Mouse (Mus musculus) stomach, embryonic 14.5 days (tissue): ENCODE results near the gene Fmo2. TPM values are rescaled to one million over a fixed set of nuclear protein-coding genes. Genes with fewer than 3 reads are reported as not detected.

Experiments
- ATAC-seq: fragments of 200-750 bp; cut with Nextera tagmentation; 2 replicates; pipeline ENCODE4 v1.8.0; 2017; ENCODE audit warnings: low read depth, moderate TSS enrichment; ENCODE audit not compliant: insufficient number of reproducible peaks, insufficient read depth, low FRiP score
- H3K27ac ChIP-seq: fragments of 300-500 bp; sonication (generic); 2 replicates; pipeline ENCODE4 v1.5.1; 2014; ENCODE audit warnings: mild to moderate bottlenecking, low read length, moderate library complexity, mixed read lengths
- H3K27me3 ChIP-seq: fragments of 300-500 bp; sonication (generic); 2 replicates; pipeline ENCODE4 v1.6.1; 2014; ENCODE audit warnings: low read length, control low read depth, mixed read lengths; ENCODE audit not compliant: control insufficient read depth, insufficient read depth
- H3K36me3 ChIP-seq: fragments of 300-500 bp; sonication (generic); 2 replicates; pipeline ENCODE4 v1.6.1; 2014; ENCODE audit warnings: mild to moderate bottlenecking, control low read depth, low read length, moderate library complexity, mixed read lengths; ENCODE audit not compliant: control insufficient read depth, insufficient read depth
- H3K4me1 ChIP-seq: fragments of 300-500 bp; sonication (generic); 2 replicates; pipeline ENCODE4 v1.6.1; 2014; ENCODE audit warnings: low read length, control low read depth, mixed read lengths; ENCODE audit not compliant: control insufficient read depth, insufficient read depth
- H3K4me2 ChIP-seq: fragments of 300-500 bp; sonication (generic); replicated peaks from 2 replicates; pipeline ENCODE4 v1.6.1; 2014; ENCODE audit warnings: low read depth, low read length, control low read depth
- H3K4me3 ChIP-seq: fragments of 300-500 bp; sonication (generic); 2 replicates; pipeline ENCODE4 v1.5.1; 2014; ENCODE audit warnings: low read depth, low read length, control low read depth
- H3K9ac ChIP-seq: fragments of 300-500 bp; sonication (generic); replicated peaks from 2 replicates; pipeline ENCODE4 v1.6.1; 2014; ENCODE audit warnings: low read depth, mild to moderate bottlenecking, control low read depth, low read length, moderate library complexity, mixed read lengths
- H3K9me3 ChIP-seq: fragments of 300-500 bp; sonication (generic); 2 replicates; pipeline ENCODE4 v1.6.1; 2016; ENCODE audit warnings: low read depth, low read length, control low read depth; ENCODE audit not compliant: control insufficient read depth
- WGBS: fragments of 180-500 bp; shearing (Covaris S2); extraction: QIAGEN DNeasy Blood & Tissue Kit; methylation state at CpG from one replicate; pipeline ENCODE4 v1.1.7; 2014; 5-methylcytosine and 5-hydroxymethylcytosine counted together
- polyA plus RNA-seq: library from polyadenylated mRNA; unstranded; fragments of >200 nt; fragmentation: Nextera tagmentation; extraction: Ambion mirVana; gene quantifications from 2 replicates; pipeline ENCODE4 v1.2.1, GENCODE M21; 2014

The Fmo2 gene
- polyA plus RNA-seq, 1 experiment from 2014 or later = 1.4 TPM

DNA sequence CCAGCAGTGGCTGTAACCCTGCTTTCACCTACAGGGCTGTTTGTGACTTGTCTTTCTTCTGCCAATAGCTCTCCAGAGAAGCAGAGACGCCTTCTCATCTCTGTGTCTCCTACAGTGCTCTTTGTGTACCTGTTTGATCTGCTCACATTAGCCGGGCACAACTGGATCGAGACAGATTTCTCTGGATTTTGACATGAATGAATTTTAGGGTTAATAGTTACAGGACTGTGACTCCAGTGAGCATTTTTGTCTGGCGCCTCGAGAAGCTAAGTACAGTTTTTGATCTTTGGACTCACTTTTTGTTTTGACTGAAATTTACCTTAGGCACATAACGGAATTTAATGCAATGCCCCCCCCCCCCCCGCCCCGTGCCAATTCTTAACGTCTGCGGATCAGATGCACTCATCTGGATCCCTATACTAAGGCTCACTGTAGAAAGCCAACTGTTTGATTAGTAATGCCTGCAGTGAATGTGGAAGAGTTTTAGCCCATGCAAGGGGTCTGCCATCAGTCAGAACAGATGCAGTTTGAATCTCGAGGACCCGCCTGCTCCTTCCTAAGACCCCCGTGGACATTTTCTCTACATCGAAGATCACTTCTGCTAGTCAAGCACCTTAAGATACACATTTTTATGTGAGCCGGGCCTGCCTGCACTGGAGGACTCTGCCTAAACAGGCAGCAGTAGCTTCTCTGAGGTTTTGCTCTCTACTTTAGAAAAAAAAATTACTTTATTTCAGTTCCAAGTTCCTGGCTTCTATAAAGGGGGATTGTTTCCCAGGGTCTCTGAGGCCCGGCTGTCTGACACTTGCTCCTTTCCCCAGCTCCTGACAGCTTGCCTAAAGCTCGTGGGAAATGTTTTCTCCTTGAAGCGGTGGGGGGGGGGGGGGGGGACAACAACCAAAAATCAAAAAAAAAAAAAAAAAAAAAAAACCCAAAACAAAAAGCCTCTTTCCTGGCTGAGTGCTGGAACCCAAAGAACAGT is 40.5 kb downstream of the Fmo2 start:
- Histone ChIP-seq H3K9ac (no peak overlapping the region), H3K9me3 (no peaks in the 10 kb centered on the region), H3K4me2 (no peak overlapping the region), H3K27me3 (no peaks in the 10 kb centered on the region), H3K36me3 (no peaks in the 10 kb centered on the region), H3K27ac (peak overlapping the region; percentile 71; the same call in 1 of the 2 replicates), H3K4me3 (no peak overlapping the region), H3K4me1 (0 out of 2 replicates have a peak, but pooled peaks cover 8% of the 10 kb centered on the region)
- no peak for ATAC-seq
- WGBS = 62% methylated on average over 18 of the region's 18 CpGs

DNA sequence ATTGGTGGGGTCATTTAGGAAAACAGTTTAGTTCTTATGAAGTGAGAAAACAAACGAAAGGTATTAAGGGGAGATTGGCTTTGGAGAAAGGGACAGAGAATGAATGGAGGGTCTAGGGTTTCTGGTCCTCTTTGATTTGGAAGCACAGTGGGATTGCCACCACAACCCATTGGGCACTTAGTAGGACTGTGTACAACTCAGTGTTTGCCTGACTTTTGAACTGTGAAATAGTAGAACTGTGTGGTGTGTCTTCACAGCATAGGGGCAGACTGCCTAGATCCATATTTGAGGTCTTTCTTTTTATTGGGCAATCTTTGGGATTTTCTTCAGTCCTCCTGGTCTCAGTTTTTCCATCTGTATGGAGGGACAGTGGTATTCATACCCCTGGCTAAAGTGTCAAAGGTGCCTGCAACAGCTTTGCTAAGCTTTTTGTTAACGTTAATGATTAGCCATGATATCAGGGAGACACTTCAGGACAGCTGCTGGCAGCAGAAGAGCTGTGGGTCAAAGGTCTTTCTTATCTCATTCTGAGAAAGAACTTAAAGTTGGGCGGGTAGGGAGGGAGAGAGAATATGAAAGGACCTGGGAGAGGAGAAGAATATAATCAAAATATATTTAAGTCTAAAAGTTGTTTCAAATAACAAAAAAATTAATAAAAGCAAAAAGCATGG is 44.6 kb downstream of the Fmo2 start:
- Histone ChIP-seq H3K9me3 (no peaks in the 10 kb centered on the region), H3K4me3 (no peak overlapping the region), H3K27me3 (no peaks in the 10 kb centered on the region), H3K27ac (no peak overlapping the region), H3K4me1 (0 out of 2 replicates have a peak, but pooled peaks cover 4% of the 10 kb centered on the region), H3K9ac (no peak overlapping the region), H3K4me2 (no peak overlapping the region), H3K36me3 (no peaks in the 10 kb centered on the region)
- WGBS = 45% methylated on average over 3 of the region's 3 CpGs
- ATAC-seq = no peak

DNA sequence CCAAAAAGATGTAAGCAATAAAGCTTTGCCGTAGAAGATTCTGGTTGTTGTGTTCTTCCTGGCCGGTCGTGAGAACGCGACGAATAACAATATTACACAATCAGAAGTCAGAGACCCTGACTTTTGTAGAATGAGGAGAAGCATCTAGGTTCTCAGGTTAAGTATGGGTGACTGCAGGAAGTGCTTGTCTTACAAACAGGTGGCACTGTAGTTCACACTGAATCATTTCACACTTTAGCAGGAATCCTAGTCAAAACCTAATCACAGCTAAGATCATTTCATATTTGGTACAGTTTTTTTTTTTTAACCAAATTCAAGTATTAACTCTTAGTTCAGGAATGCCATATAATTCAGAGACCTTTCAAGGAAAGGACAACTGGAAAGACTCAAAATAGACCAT is 51.0 kb downstream of the Fmo2 start:
- Histone ChIP-seq H3K27me3 (no peaks in the 10 kb centered on the region), H3K36me3 (no peaks in the 10 kb centered on the region), H3K4me2 (no peak overlapping the region), H3K9me3 (no peaks in the 10 kb centered on the region), H3K4me3 (no peak overlapping the region), H3K4me1 (no peaks in the 10 kb centered on the region), H3K9ac (no peak overlapping the region), H3K27ac (no peak overlapping the region)
- ATAC-seq = no peak
- 95% methylated on average over 6 of the region's 6 CpGs for WGBS

DNA sequence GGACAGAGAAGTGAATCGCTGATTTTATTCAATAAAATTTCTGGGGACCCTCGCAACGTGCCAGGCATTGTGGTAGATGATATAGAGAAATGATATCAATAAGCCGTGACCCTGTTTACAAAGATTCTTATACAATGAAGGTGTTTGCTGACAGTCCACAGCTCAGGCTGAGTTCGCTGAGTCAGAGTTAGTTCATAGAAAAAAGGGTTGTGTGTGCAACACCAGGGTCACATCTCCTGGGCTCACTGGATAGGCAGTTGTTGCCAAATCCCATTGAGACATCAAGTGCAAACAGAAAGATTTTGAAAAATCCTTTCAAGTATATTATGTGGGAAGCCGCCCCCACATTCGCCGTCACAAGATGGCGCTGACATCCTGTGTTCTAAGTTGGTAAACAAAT is 58.3 kb downstream of the Fmo2 start:
- Histone ChIP-seq H3K27ac (no peak overlapping the region), H3K36me3 (no peaks in the 10 kb centered on the region), H3K9me3 (no peaks in the 10 kb centered on the region), H3K4me3 (no peak overlapping the region), H3K27me3 (no peaks in the 10 kb centered on the region), H3K4me1 (no peaks in the 10 kb centered on the region), H3K9ac (no peak overlapping the region), H3K4me2 (no peak overlapping the region)
- no peak for ATAC-seq
- WGBS = 92% methylated on average over 9 of the region's 9 CpGs

DNA sequence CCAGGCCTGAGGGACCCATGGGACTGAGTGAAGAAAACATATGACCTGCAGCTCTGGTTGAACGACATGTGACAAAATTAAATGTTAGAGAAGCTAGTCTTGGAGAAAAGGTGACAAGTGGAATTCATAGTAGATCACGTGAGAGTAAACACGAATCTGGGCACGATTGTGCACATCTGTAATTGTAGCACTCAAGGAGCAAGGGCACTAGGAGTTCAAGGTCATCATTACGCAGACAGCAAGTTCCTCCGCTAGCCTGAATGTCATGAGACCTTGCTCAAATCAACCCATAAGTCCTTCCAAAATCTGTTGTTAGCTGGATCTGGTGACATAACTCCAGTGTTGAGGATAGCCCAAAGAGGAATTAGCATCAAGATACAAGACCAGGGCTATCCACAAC is 59.5 kb downstream of the Fmo2 start:
- Histone ChIP-seq H3K36me3 (no peaks in the 10 kb centered on the region), H3K4me1 (no peaks in the 10 kb centered on the region), H3K27me3 (no peaks in the 10 kb centered on the region), H3K4me3 (no peak overlapping the region), H3K9ac (no peak overlapping the region), H3K9me3 (no peaks in the 10 kb centered on the region), H3K27ac (no peak overlapping the region), H3K4me2 (no peak overlapping the region)
- ATAC-seq = no peak
- WGBS = 92% methylated on average over 6 of the region's 6 CpGs

DNA sequence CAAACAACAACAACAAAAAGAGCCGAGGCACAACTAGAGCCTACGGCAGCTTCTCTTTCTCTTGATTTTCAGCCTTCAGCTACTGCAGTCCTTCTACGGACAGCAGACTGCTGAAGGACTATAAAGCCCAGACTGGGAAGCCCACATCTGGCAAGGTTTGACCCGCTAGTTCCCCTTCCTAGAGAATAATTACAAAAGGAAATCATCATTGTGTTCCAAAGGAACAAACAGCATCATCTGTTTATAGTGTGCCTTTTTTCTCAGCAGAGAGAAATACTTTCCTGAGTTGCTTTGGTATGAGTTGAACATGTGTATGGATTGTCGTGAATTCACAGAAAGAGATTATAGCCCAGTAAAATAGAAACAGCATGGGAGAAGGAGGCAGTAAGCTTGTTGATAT is 64.2 kb downstream of the Fmo2 start:
- ATAC-seq = no peak
- Histone ChIP-seq H3K4me3 (no peak overlapping the region), H3K4me2 (no peak overlapping the region), H3K27ac (no peak overlapping the region), H3K36me3 (no peaks in the 10 kb centered on the region), H3K9ac (no peak overlapping the region), H3K9me3 (no peaks in the 10 kb centered on the region), H3K27me3 (no peaks in the 10 kb centered on the region), H3K4me1 (no peaks in the 10 kb centered on the region)
- WGBS = 79% methylated on average over 5 of the region's 5 CpGs

DNA sequence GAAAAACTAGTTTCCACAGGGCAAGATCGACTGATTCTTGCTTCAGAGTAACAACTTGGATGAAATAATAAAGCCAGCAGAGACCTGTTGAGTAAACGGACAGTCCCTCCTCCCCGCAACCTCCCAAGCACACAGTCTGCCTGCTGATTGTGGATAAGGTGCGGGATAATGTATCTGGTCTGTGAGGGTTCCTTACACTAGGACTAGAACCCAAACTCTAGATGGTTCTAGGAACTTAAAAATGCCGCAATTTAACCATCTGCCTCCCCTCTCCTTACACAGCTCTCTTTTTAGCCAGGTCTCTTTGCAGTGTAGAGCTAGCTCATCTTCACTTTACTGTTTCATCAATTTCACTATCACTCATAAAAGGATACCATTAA is 66.0 kb downstream of the Fmo2 start:
- no peak overlapping the region for H3K27ac ChIP-seq
- no peaks in the 10 kb centered on the region for H3K9me3 ChIP-seq
- H3K27me3 ChIP-seq = no peaks in the 10 kb centered on the region
- H3K36me3 ChIP-seq = no peaks in the 10 kb centered on the region
- 53% methylated on average over 5 of the region's 5 CpGs for WGBS
- no peak overlapping the region for H3K4me2 ChIP-seq
- no peak for ATAC-seq
- no peak overlapping the region for H3K4me3 ChIP-seq
- H3K9ac ChIP-seq = no peak overlapping the region
- no peaks in the 10 kb centered on the region for H3K4me1 ChIP-seq

DNA sequence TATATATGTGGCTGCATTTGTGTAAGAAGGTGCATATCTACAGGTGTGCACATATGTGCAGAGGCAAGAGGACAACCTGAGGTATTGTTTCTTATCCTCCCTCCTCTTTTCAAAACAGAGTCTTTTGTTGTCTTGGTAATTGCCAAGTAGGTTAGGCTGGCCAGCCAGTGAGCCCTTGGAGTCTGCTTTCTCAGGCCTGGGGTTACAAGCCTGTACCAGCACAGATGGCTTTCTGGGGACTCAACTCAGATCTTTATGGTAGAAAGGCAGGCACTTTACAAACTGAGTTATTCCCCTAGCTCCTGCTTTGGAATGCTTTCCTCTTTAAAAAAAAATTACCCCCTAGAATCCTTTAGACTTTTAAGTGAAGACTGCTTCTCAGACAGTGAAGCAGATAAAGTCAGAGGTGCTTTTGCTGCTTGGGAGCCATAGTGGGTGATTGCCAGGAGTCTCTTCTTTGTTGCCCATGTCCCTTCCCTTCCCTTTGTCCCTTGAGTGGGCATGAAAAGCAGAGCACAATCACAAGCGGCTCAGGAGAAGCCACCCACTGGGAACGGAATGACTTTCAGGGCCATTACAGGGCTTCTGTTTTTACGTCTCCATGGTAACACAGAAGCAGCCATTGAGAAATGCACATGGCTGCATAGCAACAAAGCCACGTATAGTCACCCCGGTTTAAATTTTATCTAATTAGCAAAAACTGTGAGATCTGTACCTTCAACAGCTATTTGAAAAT is 66.5 kb downstream of the Fmo2 start:
- no peak overlapping the region for H3K4me2 ChIP-seq
- no peak for ATAC-seq
- H3K9me3 ChIP-seq = no peaks in the 10 kb centered on the region
- H3K4me3 ChIP-seq = no peak overlapping the region
- H3K36me3 ChIP-seq = no peaks in the 10 kb centered on the region
- no peaks in the 10 kb centered on the region for H3K4me1 ChIP-seq
- H3K9ac ChIP-seq = no peak overlapping the region
- H3K27me3 ChIP-seq = no peaks in the 10 kb centered on the region
- WGBS = 5% methylated on average over 5 of the region's 5 CpGs
- no peak overlapping the region for H3K27ac ChIP-seq
